Mouse (Mus musculus) spleen, embryonic (tissue): ENCODE results near the gene Vmn1r26.
"Not testable (repeated sequence)": the region's sequence is repeated elsewhere in the genome, so short reads cannot be mapped to it uniquely, and the experiment has no call there.

Experiments
- CTCF ChIA-PET: fragments of 350-600 bp; sonication (Branson Sonifier 250); formaldehyde crosslinking; loops from one replicate; lab custom pipeline; 2022; lab: Charles Lee

Gene Vmn1r26

GRCm38 (mm10) chr6:58015059-58015458, at the start of gene Vmn1r26:
Gene Vmn1r26, minus strand, starts transcription at chr6:58015159.
- CTCF ChIA-PET = no interaction called here

- CTCF ChIA-PET = no interaction called here
These were observed 29.1 kb upstream of the Vmn1r26 start for GRCm38 (mm10) chr6:58044025-58044424.

- CTCF ChIA-PET = not testable (repeated sequence)
These were observed 2.5 kb upstream of the Vmn1r26 start for GRCm38 (mm10) chr6:58017478-58017877.

GRCm38 (mm10) chr6:57980710-57981109, 34.2 kb downstream of the Vmn1r26 start, which contains the start of gene Vmn1r25:
Gene Vmn1r25, minus strand, starts transcription at chr6:57980810.
- CTCF ChIA-PET = no interaction called here

- CTCF ChIA-PET = not testable (repeated sequence)
These were observed 53.6 kb downstream of the Vmn1r26 start, which contains the start of gene Vmn1r24 for GRCm38 (mm10) chr6:57961403-57961802. Gene Vmn1r24, minus strand, starts transcription at chr6:57961503.
